10 mouse cellular contexts compared by ENCODE assay signal in the genomic region with DNA sequence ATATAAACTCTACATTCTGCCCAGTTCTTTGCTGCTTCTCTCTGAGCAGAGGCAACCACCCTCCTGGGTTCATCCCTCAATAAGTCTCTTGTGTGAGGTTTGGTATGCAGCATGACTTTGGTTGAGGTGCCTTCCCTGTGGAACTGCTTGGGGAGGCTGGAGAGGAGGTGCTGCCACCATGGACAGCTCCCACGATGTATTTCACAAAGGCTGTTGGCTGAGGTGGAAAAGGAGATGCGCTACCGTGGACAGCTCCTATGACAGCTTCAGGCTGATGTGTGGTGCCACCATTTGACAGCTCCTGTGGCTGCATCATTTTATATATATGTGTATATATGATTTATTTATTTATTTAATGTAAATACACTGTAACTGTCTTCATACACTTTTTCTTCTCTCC. TPM values are rescaled to one million over a fixed set of nuclear protein-coding genes. Genes with fewer than 3 reads are reported as not detected.
DNase-seq lines count a peak whose midpoint lies in the region; ATAC-seq lines count a peak whose summit lies in the region.
"Had no signal": no experiment of that assay in that cellular context is flagged by ENCODE, and none has a peak within 500 bp of the region (broad histone marks: within the 10 kb centered on the region; RNA-seq: fewer than 3 reads in every experiment).

No protein-coding gene starts in this region.

- H3K4me3 ChIP-seq in hindbrain, embryonic 10.5 days = no peak overlapping the region
- no peak overlapping the region for H3K4me3 ChIP-seq in hindbrain, embryonic 13.5 days
- H3K4me3 ChIP-seq: embryonic facial prominence, embryonic 12.5 days had no signal

- H3K27ac ChIP-seq in hindbrain, embryonic 10.5 days = no peak overlapping the region
- no peak overlapping the region for H3K27ac ChIP-seq in hindbrain, embryonic 13.5 days
- H3K27ac ChIP-seq: embryonic facial prominence, embryonic 12.5 days; stomach, postnatal 0 days had no signal

- DNase-seq in hindbrain, embryonic 10.5 days (ENCODE audit: low spot score) = peak; percentile 39
- DNase-seq in 3T3-L1 (ENCODE audit: low read depth, low spot score) (peak; percentile 69), MEL-GATA-1-ER (ENCODE audit: extremely low read depth, low read depth) (peak; percentile 56)
- DNase-seq in right cerebral cortex, postnatal 4 days = no peak
- DNase-seq in gastrocnemius, postnatal 36 days = no peak
- DNase-seq in layer of hippocampus, postnatal 36 days = no peak

- intact Hi-C loops in gastrocnemius, postnatal 36 days (cut with DNase I) = no loop called here

- H3K9me3 ChIP-seq in hindbrain, embryonic 10.5 days = no peaks in the 10 kb centered on the region
- no peaks in the 10 kb centered on the region for H3K9me3 ChIP-seq in hindbrain, embryonic 13.5 days

- no peak overlapping the region for H3K4me2 ChIP-seq in hindbrain, embryonic 13.5 days
- H3K4me2 ChIP-seq: embryonic facial prominence, embryonic 12.5 days had no signal

- peaks cover 44% of the 10 kb centered on the region for H3K36me3 ChIP-seq in hindbrain, embryonic 10.5 days
- H3K36me3 ChIP-seq in hindbrain, embryonic 13.5 days = peaks cover 47% of the 10 kb centered on the region

- H3K27me3 ChIP-seq in hindbrain, embryonic 10.5 days (ENCODE audit: insufficient read depth, poor library complexity, severe bottlenecking) = peaks cover 18% of the 10 kb centered on the region
- no peaks in the 10 kb centered on the region for H3K27me3 ChIP-seq in hindbrain, embryonic 13.5 days

- H3K9ac ChIP-seq in hindbrain, embryonic 13.5 days = no peak overlapping the region
- H3K9ac ChIP-seq: embryonic facial prominence, embryonic 12.5 days had no signal

- ATAC-seq in hindbrain, embryonic 13.5 days (ENCODE audit: low FRiP score) = no peak
- ATAC-seq in granulocyte monocyte progenitor cell, adult 5-6 weeks (replicated peaks; ENCODE audit: poor library complexity, severe bottlenecking) = peak; percentile 85

- peaks cover 5% of the 10 kb centered on the region for H3K4me1 ChIP-seq in hindbrain, embryonic 10.5 days (replicated peaks)
- H3K4me1 ChIP-seq in hindbrain, embryonic 13.5 days (replicated peaks) = peaks cover 5% of the 10 kb centered on the region
- H3K4me1 ChIP-seq: embryonic facial prominence, embryonic 12.5 days had no signal

- 33% methylated on average over 3 of the region's 3 CpGs for WGBS in hindbrain, embryonic 10.5 days
- WGBS in hindbrain, embryonic 13.5 days = 27% methylated on average over 3 of the region's 3 CpGs

RNA-seq across cellular contexts. Expression of a gene that starts 12.3 kb away (rescaled TPM):
- 122 and 329 TPM in 2 replicates for polyA plus RNA-seq in hindbrain, embryonic 10.5 days (2016; fragmentation: Nextera tagmentation; extraction: Ambion mirVana)
- 1,135 and 1,161 TPM in 2 replicates for polyA plus RNA-seq in hindbrain, embryonic 13.5 days (2015; fragmentation: Nextera tagmentation; extraction: Ambion mirVana)
- not detected in 2 replicates for total RNA-seq in granulocyte monocyte progenitor cell, adult 5-6 weeks (2014; fragmentation: Nextera tagmentation)
- total RNA-seq in granulocyte monocyte progenitor cell, adult 5-6 weeks (2017) = not detected in 2 replicates
- under 1 TPM in 1 of 2 experiments, not detected in 1; 0.31 TPM for total RNA-seq in gastrocnemius, postnatal 36 days (2021)
- total RNA-seq in layer of hippocampus, postnatal 36 days (2021) = 100 to 1,000 TPM; 562 to 666 TPM

RNA-seq across cellular contexts. Expression of a gene that starts 14.2 kb away (rescaled TPM):
- polyA plus RNA-seq in hindbrain, embryonic 10.5 days (2016; fragmentation: Nextera tagmentation; extraction: Ambion mirVana) = 19.0 and 20.0 TPM in 2 replicates
- polyA plus RNA-seq in hindbrain, embryonic 13.5 days (2015; fragmentation: Nextera tagmentation; extraction: Ambion mirVana) = 17.2 and 17.8 TPM in 2 replicates
- total RNA-seq in granulocyte monocyte progenitor cell, adult 5-6 weeks (2014; fragmentation: Nextera tagmentation) = 11.8 and 15.3 TPM in 2 replicates
- 10.4 and 16.5 TPM in 2 replicates for total RNA-seq in granulocyte monocyte progenitor cell, adult 5-6 weeks (2017)
- total RNA-seq in gastrocnemius, postnatal 36 days (2021) = 10 to 100 TPM in 1 of 2 experiments, 1 to 10 TPM in 1; 7.3 to 10.6 TPM
- total RNA-seq in layer of hippocampus, postnatal 36 days (2021) = 10 to 100 TPM; 17.1 to 17.4 TPM

RNA-seq across cellular contexts. Expression of a gene that starts 17.5 kb away (rescaled TPM):
- polyA plus RNA-seq in hindbrain, embryonic 10.5 days (2016; fragmentation: Nextera tagmentation; extraction: Ambion mirVana) = 57.7 and 68.1 TPM in 2 replicates
- polyA plus RNA-seq in hindbrain, embryonic 13.5 days (2015; fragmentation: Nextera tagmentation; extraction: Ambion mirVana) = 34.6 and 35.1 TPM in 2 replicates
- 63.9 and 85.0 TPM in 2 replicates for total RNA-seq in granulocyte monocyte progenitor cell, adult 5-6 weeks (2014; fragmentation: Nextera tagmentation)
- 30.1 and 47.5 TPM in 2 replicates for total RNA-seq in granulocyte monocyte progenitor cell, adult 5-6 weeks (2017)
- total RNA-seq in gastrocnemius, postnatal 36 days (2021) = 10 to 100 TPM in 1 of 2 experiments, 1 to 10 TPM in 1; 9.2 to 12.2 TPM
- 10 to 100 TPM; 34.1 to 35.2 TPM for total RNA-seq in layer of hippocampus, postnatal 36 days (2021)

Comparison
In these comparisons a context has a peak if more than half of its experiments do, and no peak if none do; other contexts are left out.
1. DNase-seq: peak in hindbrain, embryonic 10.5 days (single experiment), 3T3-L1 (single experiment) and MEL-GATA-1-ER (single experiment); none in right cerebral cortex, postnatal 4 days (single experiment), gastrocnemius, postnatal 36 days (0 of 2) and layer of hippocampus, postnatal 36 days (0 of 2).
2. RNA of a gene that starts 12.3 kb away (total RNA-seq): 562 to 666 TPM in layer of hippocampus, postnatal 36 days; 0.31 TPM in gastrocnemius, postnatal 36 days and not detected in granulocyte monocyte progenitor cell, adult 5-6 weeks; every median in the first group is over 100 times any median in the second.